Mouse (Mus musculus): ENCODE results near the gene P4ha3.

DNA sequence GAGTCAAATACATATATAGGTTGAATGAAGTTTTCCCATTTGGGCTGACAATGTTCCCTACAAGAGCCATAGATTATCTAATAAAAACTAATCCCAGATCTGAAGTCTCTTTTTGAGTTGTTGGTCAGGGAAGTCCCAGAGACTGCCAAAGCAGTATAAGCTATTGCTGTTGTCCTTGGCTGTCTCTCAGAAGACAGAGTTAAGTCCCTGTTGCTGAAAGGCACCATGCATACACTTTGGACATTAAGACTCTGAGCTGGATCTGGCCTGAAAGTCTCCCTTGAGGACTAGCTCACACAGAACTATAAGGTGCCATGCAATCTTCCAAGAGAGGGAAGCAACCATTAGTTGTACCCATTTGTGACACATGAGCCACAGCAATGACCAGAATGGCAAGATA, 72.5 kb downstream of the P4ha3 start:
- no peak for TF ChIP-seq CTCF (conservative IDR thresholded peaks at IDR 0.05; ENCODE audit: low read length)
- TF ChIP-seq NANOG (IDR thresholded peaks at IDR 0.05; ENCODE audit: borderline replicate concordance, low read length): no peak

Data from E14TG2a.4 (cell line).